Mouse (Mus musculus) liver, adult 2 months (tissue): ENCODE measurements at regions not wholly inside any gene's neighbourhood (a gene's known extent, or its start where the extent isn't known, plus 50 kb on each side); places are given as distances from the start of the nearest gene placed in this dataset.

Experiments used
- DNase-seq: peaks from one replicate; pipeline ENCODE4 v3.0.0-alpha.2; 2011; ENCODE audit warnings: low read depth, low spot score; ENCODE audit errors: extremely low read depth
- H3K27ac ChIP-seq: fragments of 200-500 bp; replicated peaks from 2 replicates; pipeline ENCODE4 v1.5.1; 2012; ENCODE audit warnings: low read depth, mild to moderate bottlenecking, control low read depth, inconsistent platforms, low read length; ENCODE audit not compliant: insufficient read depth
- H3K27me3 ChIP-seq: fragments of 200-500 bp; 2 replicates; pipeline ENCODE4 v1.6.1; 2012; ENCODE audit warnings: mild to moderate bottlenecking, moderate library complexity, low read length, inconsistent platforms; ENCODE audit not compliant: control insufficient read depth, insufficient read depth
- H3K36me3 ChIP-seq: fragments of 200-500 bp; 2 replicates; pipeline ENCODE4 v1.6.1; 2012; ENCODE audit warnings: low read length, inconsistent platforms; ENCODE audit not compliant: control insufficient read depth, insufficient read depth
- H3K4me1 ChIP-seq: fragments of 200-500 bp; 2 replicates; pipeline ENCODE4 v1.6.1; 2011; ENCODE audit warnings: low read length; ENCODE audit not compliant: control insufficient read depth, insufficient read depth
- H3K4me3 ChIP-seq: fragments of 200-500 bp; 2 replicates; pipeline ENCODE4 v1.5.1; 2011; ENCODE audit warnings: low read depth, mild to moderate bottlenecking, control low read depth, low read length, moderate library complexity; ENCODE audit not compliant: insufficient read depth
- H3K79me2 ChIP-seq: fragments of 200-500 bp; 2 replicates; pipeline ENCODE4 v1.6.1; 2012; ENCODE audit warnings: inconsistent platforms, mild to moderate bottlenecking, low read length, moderate library complexity; ENCODE audit not compliant: control insufficient read depth, insufficient read depth
- H3K9ac ChIP-seq: fragments of 200-500 bp; 2 replicates; pipeline ENCODE4 v1.6.1; 2012; ENCODE audit warnings: low read depth, mild to moderate bottlenecking, control low read depth, inconsistent platforms, low read length
- CTCF ChIP-seq: fragments of 200-500 bp; IDR thresholded peaks from 2 replicates; pipeline ENCODE4 v1.5.1; 2011; ENCODE audit warnings: low read depth, low read length, control low read depth
- POLR2A ChIP-seq: fragments of 200-500 bp; IDR thresholded peaks from 2 replicates; pipeline ENCODE4 v1.6.1; 2011; ENCODE audit warnings: low read length, control low read depth; ENCODE audit not compliant: insufficient read depth; ENCODE audit errors: extremely low read depth
- WGBS: fragments of 180-500 bp; shearing (Covaris S2); methylation state at CpG from one replicate; pipeline ENCODE4 v1.1.7; 2018; 5-methylcytosine and 5-hydroxymethylcytosine counted together

DNA sequence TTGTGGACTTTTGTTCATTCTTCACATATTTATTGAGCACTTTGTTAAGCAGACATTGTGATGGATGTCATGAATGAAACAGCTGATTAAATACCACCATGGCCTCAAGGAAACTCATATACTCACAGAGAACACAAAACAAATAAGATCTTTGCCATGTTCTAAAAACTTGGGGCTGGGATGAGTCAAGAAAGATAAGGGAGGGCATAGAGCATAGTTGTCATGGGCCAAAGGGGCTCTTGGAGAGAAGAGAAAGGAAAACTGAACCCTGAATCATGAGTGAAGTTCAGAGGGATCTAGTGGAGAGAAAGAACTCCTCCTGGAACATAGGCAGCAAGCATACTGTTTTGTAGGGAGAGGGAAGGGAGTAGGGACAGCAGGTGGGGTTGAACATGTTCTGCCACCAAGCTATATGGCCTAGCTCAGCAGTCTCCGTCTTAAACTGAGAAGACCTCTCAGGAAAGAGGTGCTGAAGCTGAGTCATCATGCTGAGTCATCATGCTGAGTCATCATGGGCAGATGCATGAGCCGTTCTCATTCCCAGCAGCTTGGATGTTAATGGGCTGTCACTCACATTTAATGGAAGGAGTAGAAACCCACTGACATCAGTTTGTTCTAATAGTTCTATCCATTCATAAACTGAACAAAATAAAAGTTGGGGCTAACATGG is 69.6 kb downstream of the Cetn3 start:
- Histone ChIP-seq H3K27ac (no peak overlapping the region), H3K4me1 (no peaks in the 10 kb centered on the region), H3K27me3 (no peaks in the 10 kb centered on the region), H3K36me3 (no peaks in the 10 kb centered on the region), H3K79me2 (no peaks in the 10 kb centered on the region), H3K9ac (no peak overlapping the region), H3K4me3 (no peak overlapping the region)
- DNase-seq: no peak
- WGBS: 61% methylated on average over 2 of the region's 2 CpGs
- TF ChIP-seq CTCF (no peak), POLR2A (no peak)

DNA sequence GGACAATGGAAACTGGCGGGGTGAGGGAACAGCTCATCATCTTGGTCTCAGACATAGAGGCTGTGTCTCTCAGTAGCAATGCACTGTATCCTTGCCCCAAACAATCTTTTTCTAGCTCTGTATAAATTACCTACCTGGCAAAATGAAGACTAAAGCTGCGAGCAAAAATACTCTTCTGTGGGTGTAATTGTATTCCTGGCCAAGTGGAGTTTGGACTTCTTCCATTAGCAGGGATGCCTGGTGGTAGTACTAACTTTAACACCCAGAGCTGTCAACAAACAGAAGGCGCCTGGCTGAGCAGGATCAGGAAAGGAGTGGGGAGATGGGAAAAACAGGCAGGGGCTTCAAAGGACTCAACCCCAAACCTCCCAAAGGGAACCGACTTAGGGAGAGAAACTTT is 73.2 kb downstream of the Cetn3 start:
- 37% methylated on average over 4 of the region's 4 CpGs for WGBS
- no peaks in the 10 kb centered on the region for H3K36me3 ChIP-seq
- H3K4me1 ChIP-seq: no peaks in the 10 kb centered on the region

DNA sequence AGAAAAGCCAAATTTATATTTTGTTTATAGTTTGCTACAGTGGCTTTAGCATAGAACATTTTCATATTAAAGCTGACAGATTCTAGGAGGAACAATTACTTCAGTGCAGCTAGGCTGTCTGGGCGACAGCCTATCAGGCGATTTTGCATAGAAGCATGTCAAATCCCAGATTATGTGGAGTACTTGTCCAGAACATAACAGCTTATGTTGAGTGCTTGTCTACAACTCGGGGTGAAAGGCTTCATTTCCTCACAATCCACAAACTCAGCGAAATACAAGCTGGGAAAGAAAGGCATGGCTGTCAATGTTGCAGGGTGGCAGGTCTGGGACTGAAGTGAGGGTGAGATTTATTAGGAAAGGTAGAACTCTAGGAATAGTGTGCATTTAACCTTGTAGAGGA is 77.8 kb downstream of the Cetn3 start:
- DNase-seq: no peak

More for the DNA sequence above, 73.2 kb downstream of the Cetn3 start:
- Histone ChIP-seq H3K27me3 (no peaks in the 10 kb centered on the region), H3K79me2 (no peaks in the 10 kb centered on the region), H3K27ac (no peak overlapping the region), H3K9ac (no peak overlapping the region), H3K4me3 (no peak overlapping the region)
- TF ChIP-seq CTCF (no peak), POLR2A (no peak)
- DNase-seq: no peak

DNA sequence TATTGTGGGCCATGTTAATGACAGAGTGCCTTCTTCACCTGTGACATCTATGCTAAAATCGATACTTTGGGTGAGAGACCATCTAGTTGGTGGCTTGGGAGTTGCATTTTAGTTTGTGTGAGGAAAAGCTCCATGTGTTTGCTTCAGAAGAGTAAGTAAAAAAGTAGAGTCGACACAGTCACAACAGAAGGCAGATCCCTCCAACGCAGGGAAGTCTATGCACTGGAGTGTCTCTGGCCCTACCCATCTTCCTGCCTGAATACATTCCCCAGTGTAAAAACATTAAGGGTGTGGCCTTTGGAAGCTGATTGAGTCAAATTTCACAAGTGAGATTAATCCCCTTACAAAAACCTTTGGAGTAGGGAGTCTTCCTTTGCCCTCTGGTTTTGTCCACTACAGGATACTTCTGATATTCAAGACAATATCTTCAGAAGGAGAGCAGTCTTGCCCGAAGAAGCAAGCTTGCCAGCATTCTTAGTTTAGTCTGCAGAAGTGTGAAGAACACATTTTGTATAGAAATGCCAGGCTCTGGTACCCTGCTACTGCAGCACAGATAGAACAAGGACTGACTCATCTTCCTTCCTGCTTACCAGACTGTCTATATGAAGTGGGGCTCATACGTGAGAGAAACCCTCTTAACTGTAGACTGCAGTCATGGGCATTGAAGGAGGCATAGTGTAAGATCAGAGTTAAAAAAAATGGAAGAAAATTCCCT is 79.2 kb downstream of the Cetn3 start:
- WGBS: 68% methylated on average over 5 of the region's 5 CpGs
- H3K9ac ChIP-seq: no peak overlapping the region
- no peak overlapping the region for H3K4me3 ChIP-seq
- no peaks in the 10 kb centered on the region for H3K27me3 ChIP-seq
- H3K27ac ChIP-seq: no peak overlapping the region
- no peaks in the 10 kb centered on the region for H3K79me2 ChIP-seq
- DNase-seq: no peak
- no peaks in the 10 kb centered on the region for H3K36me3 ChIP-seq
- TF ChIP-seq CTCF (no peak), POLR2A (no peak)
- no peaks in the 10 kb centered on the region for H3K4me1 ChIP-seq

More for the DNA sequence above, 77.8 kb downstream of the Cetn3 start:
- Histone ChIP-seq H3K4me3 (no peak overlapping the region), H3K36me3 (no peaks in the 10 kb centered on the region), H3K79me2 (no peaks in the 10 kb centered on the region), H3K4me1 (no peaks in the 10 kb centered on the region), H3K27ac (no peak overlapping the region), H3K9ac (no peak overlapping the region), H3K27me3 (no peaks in the 10 kb centered on the region)
- no peak for TF ChIP-seq POLR2A
- no peak for TF ChIP-seq CTCF
- 78% methylated on average over 4 of the region's 4 CpGs for WGBS

DNA sequence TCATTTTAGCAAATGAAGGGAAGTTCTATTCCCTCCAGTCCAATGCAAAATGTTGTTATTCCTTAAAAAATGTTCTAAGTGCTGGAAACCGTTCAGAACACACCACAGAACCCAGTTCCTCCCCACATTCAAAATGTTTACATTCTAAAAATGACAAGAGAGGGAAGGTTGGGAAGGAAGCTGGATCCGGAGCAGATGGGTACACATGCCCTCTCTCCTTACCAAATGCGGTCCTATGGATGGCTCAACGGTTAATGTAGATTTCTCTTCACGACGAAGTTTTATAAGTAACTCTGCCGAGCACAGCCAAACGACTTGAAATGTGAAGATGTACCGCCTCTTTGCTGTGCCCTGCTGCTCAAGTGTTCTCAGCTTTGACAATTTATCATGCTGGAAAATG is 88.3 kb downstream of the Cetn3 start:
- 83% methylated on average over 9 of the region's 9 CpGs for WGBS
- TF ChIP-seq CTCF (no peak), POLR2A (no peak)
- no peak overlapping the region for H3K4me3 ChIP-seq

DNA sequence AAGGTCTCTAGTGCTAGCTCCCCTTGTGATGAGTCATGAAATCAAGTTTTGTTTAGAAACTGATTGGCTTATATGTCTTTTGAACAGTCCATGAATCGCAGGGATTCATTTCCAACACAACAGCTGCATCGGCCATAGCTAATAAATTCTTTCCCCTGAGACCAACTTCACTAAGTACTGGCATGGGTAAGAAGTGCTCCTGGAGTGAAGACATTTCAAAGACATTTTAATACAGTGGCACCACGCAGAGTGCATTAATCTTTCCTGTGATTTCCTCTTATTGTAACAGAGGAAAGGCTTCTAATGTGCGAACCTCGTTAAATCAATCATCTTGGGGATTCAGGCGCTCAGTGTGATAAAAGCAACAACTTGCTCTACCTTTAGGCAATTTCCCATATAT is 103.0 kb downstream of the Cetn3 start:
- 73% methylated on average over 6 of the region's 6 CpGs for WGBS

More for the DNA sequence above, 88.3 kb downstream of the Cetn3 start:
- no peak for DNase-seq
- H3K36me3 ChIP-seq: no peaks in the 10 kb centered on the region
- H3K9ac ChIP-seq: no peak overlapping the region
- no peaks in the 10 kb centered on the region for H3K27me3 ChIP-seq
- no peak overlapping the region for H3K27ac ChIP-seq
- no peaks in the 10 kb centered on the region for H3K4me1 ChIP-seq
- no peaks in the 10 kb centered on the region for H3K79me2 ChIP-seq

More for the DNA sequence above, 103.0 kb downstream of the Cetn3 start:
- H3K36me3 ChIP-seq: no peaks in the 10 kb centered on the region
- no peak overlapping the region for H3K9ac ChIP-seq
- no peaks in the 10 kb centered on the region for H3K4me1 ChIP-seq
- no peak overlapping the region for H3K4me3 ChIP-seq
- no peaks in the 10 kb centered on the region for H3K79me2 ChIP-seq
- no peak overlapping the region for H3K27ac ChIP-seq
- no peak for DNase-seq
- no peaks in the 10 kb centered on the region for H3K27me3 ChIP-seq
- TF ChIP-seq POLR2A (no peak), CTCF (no peak)
